Mouse (Mus musculus): Measurements from ENCODE around the gene Arxes1.
A peak's percentile ranks its signal among the peaks of the same experiment; 100 is the strongest.
"Not testable (repeated sequence)": the region's sequence is repeated elsewhere in the genome, so short reads cannot be mapped to it uniquely, and the experiment has no call there.

The Arxes1 gene

GRCm38 (mm10) chrX:136032799-136033763 lies at the start of gene Arxes1:
Arxes1 (plus strand) TSS chrX:136033367.
- peak in 1 of 2 experiments; percentile 17 for DNase-seq (ENCODE audit: low spot score in 2 of 2)

GRCm38 (mm10) chrX:135984539-135985260 lies 48.5 kb upstream of the Arxes1 start:
- no peak for DNase-seq (ENCODE audit: low spot score in 2 of 2)

GRCm38 (mm10) chrX:135986267-135986666 lies 46.9 kb upstream of the Arxes1 start:
- no peak for DNase-seq (ENCODE audit: low spot score in 2 of 2)

GRCm38 (mm10) chrX:135990661-135991060 lies 42.5 kb upstream of the Arxes1 start:
- DNase-seq (ENCODE audit: low spot score in 2 of 2): no peak

GRCm38 (mm10) chrX:135993192-135993594 lies 40.0 kb upstream of the Arxes1 start:
- not testable (repeated sequence) for DNase-seq (ENCODE audit: low spot score in 2 of 2)

- not testable (repeated sequence) for DNase-seq (ENCODE audit: low spot score in 2 of 2)
Observed at GRCm38 (mm10) chrX:135993664-135994119, 39.5 kb upstream of the Arxes1 start, which contains the start of gene Arxes2. Arxes2 (plus strand) TSS chrX:135993824.

GRCm38 (mm10) chrX:136007199-136007843 lies 25.8 kb upstream of the Arxes1 start:
- DNase-seq (ENCODE audit: low spot score in 2 of 2): no peak

DNA sequence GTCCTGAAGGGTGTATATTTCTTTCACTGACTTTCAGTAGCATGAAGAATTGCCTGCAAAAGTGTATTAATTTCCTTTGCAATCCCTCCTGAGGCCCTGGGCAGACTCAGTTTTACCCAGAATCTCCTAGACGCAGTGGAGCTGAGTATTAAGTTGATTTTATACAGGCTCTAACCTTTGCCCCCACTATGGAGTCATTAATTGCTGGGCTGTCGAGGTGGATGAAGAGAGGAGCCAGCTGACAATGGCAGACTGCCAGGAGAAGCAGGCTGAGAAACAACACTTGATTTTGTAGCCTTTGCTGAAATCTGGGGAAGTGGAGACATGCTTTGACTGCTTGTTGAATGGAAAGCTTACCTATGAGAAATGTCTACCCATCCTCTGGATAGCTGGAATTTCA lies 18.8 kb upstream of the Arxes1 start:
- peak in 1 of 2 experiments; percentile 20 for DNase-seq (ENCODE audit: low spot score in 2 of 2)

DNA sequence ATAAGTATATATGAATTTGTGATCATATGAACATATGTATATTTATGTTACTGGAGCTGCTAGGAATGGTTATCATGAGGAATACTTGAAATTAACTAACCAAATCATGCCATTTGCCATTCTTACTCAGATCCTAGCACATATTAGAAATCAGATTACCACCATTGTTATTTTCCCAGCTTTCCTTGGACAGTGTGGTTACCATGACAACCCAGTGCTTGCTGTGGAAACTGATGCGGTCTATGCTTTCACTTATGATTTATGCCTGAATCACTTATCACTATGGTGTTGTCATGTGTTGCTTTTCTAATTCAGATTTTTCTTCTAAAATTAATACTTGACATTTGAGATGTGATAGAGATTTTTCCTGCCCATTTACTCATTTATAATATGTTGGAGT lies 2.8 kb upstream of the Arxes1 start:
- no peak for DNase-seq (ENCODE audit: low spot score in 2 of 2)

DNA sequence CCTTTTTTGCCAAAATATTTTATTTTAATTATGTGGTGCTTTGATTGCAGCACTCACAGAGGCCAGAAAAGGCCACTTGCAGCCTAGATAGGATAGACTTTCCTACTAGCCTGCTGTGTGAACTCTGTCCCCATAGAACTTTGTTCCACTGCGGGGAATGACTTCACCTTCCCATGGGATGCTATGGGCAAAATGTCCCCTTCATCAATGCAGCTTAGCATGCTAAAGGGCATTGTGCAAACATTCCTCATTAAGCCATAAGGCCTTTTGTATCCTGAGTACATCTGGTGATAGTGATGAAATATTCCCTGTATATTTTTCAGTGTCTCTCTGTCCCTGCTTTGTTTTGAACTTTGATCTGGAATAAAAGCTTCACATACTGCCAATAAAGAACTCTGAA lies 10.6 kb downstream of the Arxes1 start:
- DNase-seq (ENCODE audit: low spot score in 2 of 2): no peak

DNA sequence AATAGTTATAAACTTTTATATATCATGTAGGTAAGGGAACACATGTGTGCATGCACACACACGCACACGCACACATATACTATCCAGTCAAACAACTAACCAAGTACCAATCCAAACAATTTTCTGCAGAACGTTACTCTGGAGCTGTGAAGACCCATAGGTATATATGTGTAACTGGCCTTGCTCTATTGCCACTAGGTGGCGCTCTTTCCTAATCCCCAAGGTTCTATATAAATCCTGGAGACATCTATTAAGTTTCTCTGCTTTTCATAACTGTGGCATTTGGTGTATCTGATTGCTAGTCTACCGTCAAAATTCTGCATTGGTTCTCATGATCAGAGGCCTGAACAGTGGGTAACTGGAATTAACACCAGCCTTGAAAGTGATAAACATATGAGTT lies 14.4 kb downstream of the Arxes1 start:
- peak; percentile 7 to 38 for DNase-seq (ENCODE audit: low spot score in 2 of 2)

- no peak for DNase-seq (ENCODE audit: low spot score in 2 of 2)
Observed at GRCm38 (mm10) chrX:136051219-136051618, 18.1 kb downstream of the Arxes1 start.

- no peak for DNase-seq (ENCODE audit: low spot score in 2 of 2)
Observed at GRCm38 (mm10) chrX:136060698-136061097, 27.5 kb downstream of the Arxes1 start.

DNA sequence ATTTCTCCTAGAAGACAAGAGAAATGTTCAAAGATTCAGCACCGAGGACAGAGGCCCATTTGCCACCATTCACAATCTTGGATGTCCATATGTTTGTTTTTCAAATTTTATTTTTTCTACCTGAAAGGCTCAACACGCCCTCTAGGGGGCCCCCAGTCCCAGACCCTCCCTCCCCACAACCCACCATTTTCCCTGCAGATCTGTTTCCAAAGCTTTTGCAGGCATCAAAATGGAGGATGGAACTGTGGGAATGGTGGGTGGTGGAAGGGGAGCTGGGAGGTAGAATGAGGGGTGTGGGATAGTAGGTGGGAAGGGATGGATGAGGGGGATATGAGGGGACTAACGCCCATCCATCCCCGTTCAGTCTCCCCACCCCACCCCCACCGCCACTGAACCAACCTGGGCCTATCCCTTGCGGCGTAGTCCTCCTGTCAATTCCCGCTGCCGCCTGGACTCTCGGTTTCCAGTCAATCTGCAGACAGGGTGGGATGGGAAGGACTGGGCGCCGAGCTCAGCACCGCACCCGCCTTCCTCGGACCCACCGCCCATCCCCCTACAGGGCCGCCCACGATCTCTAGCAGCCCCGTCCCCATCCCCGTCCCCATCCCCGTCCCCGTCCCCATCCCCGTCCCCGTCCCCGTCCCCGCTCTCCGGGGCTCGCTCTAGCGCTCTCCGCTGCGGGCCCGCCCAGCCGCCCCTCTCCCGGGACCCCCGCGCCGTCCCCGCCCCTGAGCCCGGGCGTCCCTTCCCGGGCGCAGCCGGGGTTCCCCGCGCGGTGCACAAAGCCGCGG lies 34.2 kb downstream of the Arxes1 start:
- not testable (repeated sequence) for DNase-seq (ENCODE audit: low spot score in 2 of 2)

DNA sequence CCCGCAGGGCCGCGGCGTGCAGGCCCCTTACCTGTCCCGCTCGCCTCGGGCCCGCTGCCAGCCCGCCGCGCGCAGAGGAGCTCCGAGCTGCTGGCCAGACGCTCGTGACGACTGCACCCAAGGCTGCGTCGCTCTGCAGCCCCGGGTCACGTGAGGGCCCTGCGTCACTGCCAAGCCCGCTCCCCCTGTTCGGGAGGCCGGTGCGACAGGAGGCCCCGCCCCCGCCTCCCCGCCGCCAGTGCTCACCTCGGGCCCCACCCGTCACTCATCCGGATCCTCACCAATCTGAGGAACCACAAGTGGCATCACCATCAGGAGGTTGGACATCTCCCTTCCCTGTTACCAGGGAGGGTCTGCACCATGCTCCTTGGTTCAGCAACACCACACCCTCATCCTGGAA lies 34.9 kb downstream of the Arxes1 start, which contains the start of gene Bex2:
Gene Bex2, minus strand, starts transcription at position 217 of the 400 bp plus-strand sequence.
- DNase-seq (ENCODE audit: low spot score in 2 of 2): not testable (repeated sequence)

Measured in urinary bladder, postnatal 36 days (tissue).